Mouse (Mus musculus): ENCODE data around the gene Chka. TPM values are rescaled to one million over a fixed set of nuclear protein-coding genes. Genes with fewer than 3 reads are reported as not detected.

Gene Chka
- total and polyA plus RNA-seq, 3 experiments = 7.6 to 13.0 (median 10.1) TPM

DNA sequence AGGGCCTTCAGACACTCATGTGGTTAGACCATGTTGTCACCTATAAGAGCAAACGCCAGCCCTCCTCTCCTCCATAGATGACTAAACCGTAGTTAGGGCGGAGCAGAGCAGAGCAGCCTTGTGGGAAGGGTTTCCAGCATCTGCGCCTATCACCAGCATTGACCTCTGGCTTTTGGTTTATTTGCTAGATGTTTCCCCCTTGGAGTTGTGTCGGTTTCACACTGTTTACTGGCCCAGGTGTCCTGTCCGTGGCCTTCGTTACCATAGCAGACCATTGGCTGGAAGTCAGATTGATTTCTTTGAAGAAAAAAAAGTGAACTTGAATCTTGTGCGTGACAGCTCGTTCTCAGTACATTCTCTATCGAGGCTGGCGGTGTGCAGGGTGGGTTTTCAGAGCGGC lies 35.7 kb upstream of the Chka start:
- Histone ChIP-seq H3K27ac (ENCODE audit: insufficient read depth, low read depth) (no peak overlapping the region), H3K79me2 (replicated peaks; ENCODE audit: control insufficient read depth, extremely low read depth, insufficient read depth, poor library complexity, severe bottlenecking) (no peaks in the 10 kb centered on the region), H3K9ac (ENCODE audit: insufficient read depth, low read depth) (no peak overlapping the region), H3K4me1 (ENCODE audit: control insufficient read depth in 1 of 2, insufficient read depth in 2 of 2) (no peaks in the 10 kb centered on the region), H3K4me2 (ENCODE audit: insufficient read depth, low read depth, poor library complexity, severe bottlenecking) (no peak overlapping the region), H3K4me3 (replicated peaks in 1 of 3; ENCODE audit: low read depth in 2 of 3, low read length in 2 of 3, poor library complexity in 1 of 3) (no peak overlapping the region), H3K36me3 (replicated peaks in 1 of 2; ENCODE audit: control insufficient read depth in 1 of 2, insufficient read depth in 1 of 2, low read length in 1 of 2) (peaks cover 13 to 49% of the 10 kb centered on the region in 2 experiments), H3K27me3 (replicated peaks) (no peaks in the 10 kb centered on the region), H3K9me3 (replicated peaks; ENCODE audit: low read length) (peaks cover 9% of the 10 kb centered on the region)
- TF ChIP-seq RCOR1 (conservative IDR thresholded peaks at IDR 0.05; ENCODE audit: low read depth, low read length) = no peak
- TF ChIP-seq PAX5 (IDR thresholded peaks at IDR 0.05; ENCODE audit: low read length) = no peak
- no peak for TF ChIP-seq USF1 (IDR thresholded peaks at IDR 0.05; ENCODE audit: low read depth, low read length)
- TF ChIP-seq ETS1 (conservative IDR thresholded peaks at IDR 0.05; ENCODE audit: low read depth, low read length) = no peak
- no peak for TF ChIP-seq ZNF384 (IDR thresholded peaks at IDR 0.05; ENCODE audit: low read depth, low read length)
- TF ChIP-seq UBTF (IDR thresholded peaks at IDR 0.05; ENCODE audit: low read depth, low read length) = no peak
- TF ChIP-seq NRF1 (IDR thresholded peaks at IDR 0.05; ENCODE audit: low read depth, low read length) = no peak
- TF ChIP-seq RAD21 (IDR thresholded peaks at IDR 0.05; ENCODE audit: low read depth, low read length) = no peak
- no peak for TF ChIP-seq BHLHE40 (IDR thresholded peaks at IDR 0.05; ENCODE audit: low read depth, low read length)
- TF ChIP-seq MAFK (IDR thresholded peaks at IDR 0.05; ENCODE audit: insufficient replicate concordance, low read length) = no peak
- no peak for TF ChIP-seq ZC3H11A (IDR thresholded peaks at IDR 0.05; ENCODE audit: low read depth, low read length)
- TF ChIP-seq ZKSCAN1 (IDR thresholded peaks at IDR 0.05; ENCODE audit: borderline replicate concordance, low read depth, low read length) = no peak
- TF ChIP-seq USF2 (conservative IDR thresholded peaks at IDR 0.05; ENCODE audit: low read depth, low read length) = no peak
- TF ChIP-seq HCFC1 (IDR thresholded peaks at IDR 0.05; ENCODE audit: low read depth, low read length) = no peak
- TF ChIP-seq JUND (conservative IDR thresholded peaks at IDR 0.05; ENCODE audit: low read depth, low read length) = no peak
- no peak for TF ChIP-seq ZMIZ1 (IDR thresholded peaks at IDR 0.05; ENCODE audit: low read depth, low read length)
- no peak for TF ChIP-seq KAT2A (IDR thresholded peaks at IDR 0.05; ENCODE audit: insufficient replicate concordance, low read length)
- dilution Hi-C loops (cut with MboI; ENCODE audit: extremely low pct_ligation_motif_present, extremely low pct_unique_long_range_greater_than_20kb, low sequenced_read_pairs) (no loop called here), in situ Hi-C loops (cut with MboI; ENCODE audit: low pct_ligation_motif_present, low pct_unique_long_range_greater_than_20kb, low sequenced_read_pairs) (no loop called here)
- no peak for DNase-seq (ENCODE audit: extremely low read depth)

DNA sequence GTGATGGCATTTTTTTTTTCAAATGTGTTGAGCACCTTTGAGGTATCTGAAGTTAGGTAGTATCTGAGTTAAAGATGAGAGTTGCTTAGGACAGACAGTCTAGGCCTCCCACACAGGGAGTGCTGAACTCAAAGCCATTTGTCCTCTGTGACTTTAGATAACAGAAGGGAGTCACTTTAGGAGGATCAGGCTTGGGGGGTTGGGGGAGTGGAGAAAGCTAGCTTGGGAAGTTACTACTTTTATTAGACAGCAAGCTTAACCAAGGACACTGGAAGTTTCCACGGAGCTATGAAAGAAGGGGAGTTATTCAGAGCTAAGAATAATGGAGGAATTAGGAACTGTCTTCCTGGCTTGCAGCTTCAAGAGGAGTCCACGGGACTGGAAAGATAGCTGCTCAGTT lies 32.5 kb upstream of the Chka start:
- Histone ChIP-seq H3K4me1 (ENCODE audit: control insufficient read depth in 1 of 2, insufficient read depth in 2 of 2) (no peaks in the 10 kb centered on the region), H3K79me2 (replicated peaks; ENCODE audit: control insufficient read depth, extremely low read depth, insufficient read depth, poor library complexity, severe bottlenecking) (no peaks in the 10 kb centered on the region), H3K9me3 (replicated peaks; ENCODE audit: low read length) (peaks cover 10% of the 10 kb centered on the region), H3K27me3 (replicated peaks) (peaks cover 1% of the 10 kb centered on the region), H3K9ac (ENCODE audit: insufficient read depth, low read depth) (no peak overlapping the region), H3K27ac (ENCODE audit: insufficient read depth, low read depth) (no peak overlapping the region), H3K4me2 (ENCODE audit: insufficient read depth, low read depth, poor library complexity, severe bottlenecking) (no peak overlapping the region), H3K4me3 (replicated peaks in 1 of 3; ENCODE audit: low read depth in 2 of 3, low read length in 2 of 3, poor library complexity in 1 of 3) (no peak overlapping the region), H3K36me3 (replicated peaks in 1 of 2; ENCODE audit: control insufficient read depth in 1 of 2, insufficient read depth in 1 of 2, low read length in 1 of 2) (peaks cover 13 to 28% of the 10 kb centered on the region in 2 experiments)
- no peak for TF ChIP-seq HCFC1 (IDR thresholded peaks at IDR 0.05; ENCODE audit: low read depth, low read length)
- TF ChIP-seq MEF2A (IDR thresholded peaks at IDR 0.05; ENCODE audit: borderline replicate concordance, low read depth, low read length) = no peak
- no peak for TF ChIP-seq SIN3A (IDR thresholded peaks at IDR 0.05; ENCODE audit: low read length)
- TF ChIP-seq TBP (conservative IDR thresholded peaks at IDR 0.05; ENCODE audit: low read depth, low read length) = no peak
- no peak for TF ChIP-seq IRF4 (IDR thresholded peaks at IDR 0.05; ENCODE audit: low read depth, low read length)
- TF ChIP-seq JUND (conservative IDR thresholded peaks at IDR 0.05; ENCODE audit: low read depth, low read length) = no peak
- TF ChIP-seq TCF12 (IDR thresholded peaks at IDR 0.05; ENCODE audit: low read depth, low read length) = no peak
- TF ChIP-seq UBTF (IDR thresholded peaks at IDR 0.05; ENCODE audit: low read depth, low read length) = no peak
- TF ChIP-seq USF2 (conservative IDR thresholded peaks at IDR 0.05; ENCODE audit: low read depth, low read length) = no peak
- DNase-seq (ENCODE audit: extremely low read depth) = no peak
- in situ Hi-C loops (cut with MboI; ENCODE audit: low pct_ligation_motif_present, low pct_unique_long_range_greater_than_20kb, low sequenced_read_pairs) (no loop called here), dilution Hi-C loops (cut with MboI; ENCODE audit: extremely low pct_ligation_motif_present, extremely low pct_unique_long_range_greater_than_20kb, low sequenced_read_pairs) (no loop called here)
